Mouse (Mus musculus) liver, postnatal 0 days (tissue): ENCODE measurements around the gene Prss12.

Experiments used
- CTCF ChIP-seq: sonication (generic); IDR thresholded peaks from 2 replicates; pipeline ENCODE4 v1.5.1; 2016; ENCODE audit warnings: antibody characterized with exemption, low read depth
- EP300 ChIP-seq: IDR thresholded peaks from 2 replicates; pipeline ENCODE4 v1.6.1; 2016; ENCODE audit warnings: antibody characterized with exemption, low read depth, mild to moderate bottlenecking

GRCm38 (mm10) chr3:123553872-123554271, 107.2 kb downstream of the Prss12 start:
- TF ChIP-seq CTCF (no peak), EP300 (peak; percentile 89)
